Mouse (Mus musculus): ENCODE results near the gene Man1a2. TPM values are rescaled to one million over a fixed set of nuclear protein-coding genes. Genes with fewer than 3 reads are reported as not detected.

Man1a2 gene
- total RNA-seq, 2 experiments from 2014 or later: 49.2 to 62.5 TPM

DNA sequence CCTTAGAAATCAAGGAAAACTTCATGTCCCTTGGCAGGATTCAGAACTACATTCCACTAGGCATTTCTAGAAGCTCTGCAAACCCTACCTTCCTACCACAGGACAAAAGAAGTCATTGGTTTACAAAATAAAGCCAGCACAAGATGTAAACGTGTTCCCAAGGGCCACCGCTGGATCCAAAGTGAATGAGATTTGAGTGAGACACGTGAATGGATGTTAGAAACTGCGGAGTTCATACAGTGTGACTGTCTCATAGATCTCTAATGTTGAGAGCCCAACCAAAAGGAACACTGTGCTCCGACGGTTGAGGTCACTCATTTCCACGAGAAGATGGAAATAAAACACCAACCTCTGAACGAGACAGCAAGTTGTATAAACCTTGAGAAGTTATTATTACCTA, 1.5 kb upstream of the Man1a2 start:
- ATAC-seq (replicated peaks; ENCODE audit: low FRiP score, poor library complexity, severe bottlenecking): no peak

DNA sequence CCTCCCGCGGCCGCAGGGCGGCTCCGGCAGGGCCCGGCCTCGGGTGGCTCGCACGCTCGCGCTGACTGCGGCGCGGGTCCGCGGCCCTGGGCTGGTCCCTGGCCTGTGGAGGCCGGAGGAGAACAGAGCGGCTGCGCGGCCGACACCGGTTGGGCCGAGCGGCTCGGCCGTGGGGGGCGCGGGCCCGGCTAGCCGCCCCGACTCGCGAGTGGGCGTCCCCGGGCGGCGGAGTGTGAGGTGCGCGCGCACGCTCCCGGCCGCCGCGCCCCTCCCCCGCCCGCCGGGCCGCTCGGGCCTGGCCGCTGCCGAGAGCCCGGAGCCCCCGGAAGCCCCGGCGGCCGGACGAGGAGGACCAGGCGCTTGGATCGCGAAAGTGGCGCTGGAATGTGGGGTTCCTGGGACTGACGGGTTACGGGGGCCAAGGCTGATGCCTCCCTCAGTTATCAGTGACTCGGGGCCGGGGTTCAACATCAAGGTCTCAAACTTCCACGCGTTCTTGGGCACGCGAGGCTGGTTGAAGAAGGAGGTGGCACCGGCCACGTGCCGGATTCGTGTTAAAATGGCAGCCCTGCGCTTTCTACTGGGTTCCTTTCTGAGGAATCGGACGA, 564 bp upstream of the Man1a2 start:
- ATAC-seq (replicated peaks; ENCODE audit: low FRiP score, poor library complexity, severe bottlenecking): peak; percentile 32

- ATAC-seq (replicated peaks; ENCODE audit: low FRiP score, poor library complexity, severe bottlenecking): peak; percentile 37
Measured at GRCm38 (mm10) chr3:100684234-100684975, 898 bp downstream of the Man1a2 start.

DNA sequence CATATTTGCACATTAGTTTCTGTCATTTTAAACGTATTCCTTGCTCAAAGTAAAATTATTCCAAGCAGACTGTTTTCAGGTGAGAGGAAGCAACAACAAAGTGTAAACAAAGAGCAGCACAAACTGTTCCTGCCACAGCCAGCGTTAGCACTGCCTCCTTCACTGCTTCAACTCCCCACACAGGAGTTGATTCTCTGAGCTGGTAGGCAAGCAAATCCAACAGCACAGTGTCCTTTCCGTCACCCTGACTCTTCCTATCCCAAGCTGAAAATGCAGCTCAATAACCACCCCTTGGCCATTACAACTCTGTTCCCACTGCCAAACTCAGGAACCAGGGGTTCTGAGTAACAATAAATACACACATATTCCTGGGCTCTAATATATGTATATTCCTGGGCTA, 2.5 kb downstream of the Man1a2 start:
- no peak for ATAC-seq (replicated peaks; ENCODE audit: low FRiP score, poor library complexity, severe bottlenecking)

- ATAC-seq (replicated peaks; ENCODE audit: low FRiP score, poor library complexity, severe bottlenecking): no peak
Measured at GRCm38 (mm10) chr3:100682281-100682680, 3.0 kb downstream of the Man1a2 start.

GRCm38 (mm10) chr3:100681448-100682092, 3.7 kb downstream of the Man1a2 start:
- no peak for ATAC-seq (replicated peaks; ENCODE audit: low FRiP score, poor library complexity, severe bottlenecking)

DNA sequence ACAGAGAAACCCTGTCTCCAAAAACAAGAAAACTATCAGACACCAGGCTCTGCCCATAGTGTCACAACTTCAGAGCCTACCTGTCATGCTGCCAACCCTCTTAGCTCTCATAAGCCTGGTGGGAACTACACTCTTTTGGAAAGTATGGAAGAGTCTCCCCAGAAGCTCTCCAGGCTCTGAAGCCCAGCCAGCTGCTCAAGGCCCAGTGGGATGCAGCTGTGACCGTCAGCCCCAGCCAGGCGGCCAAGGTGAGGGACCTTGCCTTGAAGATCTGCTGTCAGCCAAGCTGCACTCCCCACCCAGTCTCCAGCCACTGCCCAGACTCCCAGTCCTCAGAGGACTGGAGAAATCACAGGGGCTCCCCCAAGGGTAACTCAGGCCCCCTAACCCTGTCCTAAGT, 5.1 kb downstream of the Man1a2 start:
- ATAC-seq (replicated peaks; ENCODE audit: low FRiP score, poor library complexity, severe bottlenecking): no peak

DNA sequence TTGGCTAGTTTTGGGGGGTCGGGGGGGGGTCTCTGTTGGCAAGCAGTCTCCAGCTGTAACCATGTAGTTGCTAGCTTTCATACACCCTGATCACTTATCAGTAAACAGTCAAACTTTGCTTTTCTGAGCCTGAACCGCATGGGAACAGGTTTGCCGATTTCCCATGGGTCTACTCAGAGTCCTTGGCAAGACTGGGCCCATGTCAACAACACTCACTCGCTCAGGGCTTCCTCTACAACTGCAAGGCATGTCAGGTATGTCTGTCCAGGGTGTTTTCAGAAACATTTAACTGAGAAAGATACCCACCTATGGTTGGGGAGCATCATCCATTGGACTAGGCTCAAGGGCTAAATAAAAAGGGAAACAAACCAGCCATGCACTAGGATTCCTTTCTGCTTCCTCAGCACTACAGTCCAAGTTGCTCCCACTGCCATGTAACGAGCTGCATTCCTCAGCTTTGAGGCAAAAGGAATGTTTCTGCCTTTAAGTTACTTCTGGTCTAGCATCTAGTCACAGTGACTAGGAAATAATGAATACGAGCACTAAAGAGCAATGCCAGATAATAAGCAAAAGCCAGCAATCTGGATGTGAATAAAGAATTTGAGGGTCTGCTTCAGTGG, 6.2 kb downstream of the Man1a2 start:
- no peak for ATAC-seq (replicated peaks; ENCODE audit: low FRiP score, poor library complexity, severe bottlenecking)

DNA sequence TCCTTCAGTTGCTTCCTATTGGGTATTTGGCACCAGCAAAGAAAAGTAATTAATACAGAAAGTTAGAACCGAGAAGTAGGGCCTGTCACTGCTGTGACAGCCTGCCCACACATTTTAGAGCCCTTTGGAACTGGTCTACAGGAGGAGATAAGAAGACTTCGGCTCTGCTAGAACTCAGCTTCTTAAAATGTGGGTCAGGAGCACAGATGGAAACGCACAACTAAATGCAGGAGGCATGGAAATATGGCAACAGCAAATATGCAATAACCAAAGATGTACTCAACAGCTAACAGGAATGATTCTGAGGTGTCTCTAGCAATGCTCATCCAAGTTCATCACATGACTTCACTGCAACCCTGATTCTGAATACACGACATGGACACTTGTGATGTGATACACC, 10.2 kb downstream of the Man1a2 start:
- no peak for ATAC-seq (replicated peaks; ENCODE audit: low FRiP score, poor library complexity, severe bottlenecking)

- ATAC-seq (replicated peaks; ENCODE audit: low FRiP score, poor library complexity, severe bottlenecking): no peak
Measured at GRCm38 (mm10) chr3:100670412-100670811, 14.9 kb downstream of the Man1a2 start.

DNA sequence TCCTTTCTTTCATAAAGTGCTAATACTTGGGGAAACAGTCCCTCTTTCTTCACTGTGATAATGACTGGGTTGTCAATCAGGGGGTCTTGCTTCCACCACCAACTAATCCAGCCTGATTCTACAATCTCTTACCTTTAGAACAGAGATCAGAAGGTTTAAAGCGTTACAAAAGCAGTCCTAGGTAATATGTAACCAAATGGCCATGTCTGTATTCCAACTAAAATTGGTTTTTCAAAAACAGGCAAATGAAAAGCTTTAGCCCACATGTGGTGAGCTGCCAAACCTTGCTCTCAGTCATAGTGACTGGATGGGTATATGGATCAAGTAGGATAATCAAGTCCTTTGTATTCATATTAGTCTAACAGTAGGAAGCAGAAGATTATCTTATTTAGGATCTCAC, 32.0 kb downstream of the Man1a2 start:
- no peak for ATAC-seq (replicated peaks; ENCODE audit: low FRiP score, poor library complexity, severe bottlenecking)

- ATAC-seq (replicated peaks; ENCODE audit: low FRiP score, poor library complexity, severe bottlenecking): no peak
Measured at GRCm38 (mm10) chr3:100641581-100641980, 43.7 kb downstream of the Man1a2 start.

DNA sequence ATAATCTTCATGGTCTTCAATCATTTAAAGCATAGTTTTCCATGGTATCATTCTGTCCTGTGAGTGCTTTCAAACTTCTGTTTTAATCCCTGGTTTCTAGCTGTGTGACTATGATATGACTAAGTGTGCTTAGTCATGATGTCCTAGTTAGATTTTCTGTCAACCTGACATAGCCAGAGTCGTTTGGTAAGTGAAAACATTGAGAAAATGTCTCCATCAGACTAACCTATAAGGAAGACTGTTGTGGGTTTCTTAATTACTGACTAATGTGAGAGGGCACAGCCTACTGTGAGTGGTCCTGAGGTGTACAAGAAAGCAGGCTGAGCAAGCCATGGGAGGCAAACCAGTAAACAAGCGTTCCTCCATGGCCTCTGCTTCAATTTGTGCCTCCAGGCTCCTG, 49.0 kb downstream of the Man1a2 start:
- no peak for ATAC-seq (replicated peaks; ENCODE audit: low FRiP score, poor library complexity, severe bottlenecking)

- no peak for ATAC-seq (replicated peaks; ENCODE audit: low FRiP score, poor library complexity, severe bottlenecking)
Measured at GRCm38 (mm10) chr3:100634821-100635220, 50.5 kb downstream of the Man1a2 start.

- no peak for ATAC-seq (replicated peaks; ENCODE audit: low FRiP score, poor library complexity, severe bottlenecking)
Measured at GRCm38 (mm10) chr3:100618511-100618910, 66.8 kb downstream of the Man1a2 start.

DNA sequence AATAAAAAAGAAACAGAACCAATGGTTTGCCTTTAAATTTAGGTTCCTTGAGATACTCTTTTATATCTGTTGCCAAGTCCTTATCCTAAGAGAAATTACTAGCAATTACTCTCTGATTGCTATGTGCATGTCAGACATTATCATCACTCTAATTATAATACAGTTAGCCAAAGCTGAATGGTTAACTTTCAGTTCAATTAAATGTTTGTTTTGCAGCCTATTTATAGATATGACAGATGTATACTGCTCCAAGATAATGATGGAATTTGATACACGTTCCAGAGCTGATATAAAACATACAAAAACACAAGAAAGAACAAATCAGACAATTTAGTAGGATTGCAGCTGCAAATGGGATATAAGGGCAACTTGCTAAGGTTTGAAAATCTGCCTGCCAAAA, 74.4 kb downstream of the Man1a2 start:
- no peak for ATAC-seq (replicated peaks; ENCODE audit: low FRiP score, poor library complexity, severe bottlenecking)

GRCm38 (mm10) chr3:100604539-100604938, 80.8 kb downstream of the Man1a2 start:
- no peak for ATAC-seq (replicated peaks; ENCODE audit: low FRiP score, poor library complexity, severe bottlenecking)

DNA sequence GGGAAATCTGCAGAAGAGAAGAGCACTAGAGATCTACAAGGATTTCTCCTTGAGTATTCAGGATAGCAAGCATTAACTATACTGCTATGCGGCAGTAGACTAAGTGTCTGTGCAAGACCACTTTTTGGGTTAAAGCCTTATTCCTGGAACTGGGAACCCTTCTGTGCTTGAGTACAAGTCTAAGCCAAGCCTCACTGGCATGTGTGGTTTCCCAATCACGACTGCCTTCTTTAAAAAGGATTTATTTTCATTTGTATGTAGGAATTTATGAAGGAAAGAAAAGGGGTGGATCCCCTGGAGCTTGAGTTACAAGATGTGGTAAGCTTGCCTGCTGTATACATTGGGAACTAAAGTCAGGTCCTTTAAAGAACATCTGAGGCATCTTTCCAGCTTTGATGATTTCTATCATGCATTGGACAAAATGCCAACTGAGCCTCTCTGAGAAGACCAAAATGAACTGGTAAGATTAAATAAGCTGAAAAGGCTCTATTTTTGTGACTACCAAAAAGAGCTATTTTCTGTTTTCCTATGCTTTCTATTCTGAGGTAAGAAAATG, 86.0 kb downstream of the Man1a2 start:
- ATAC-seq (replicated peaks; ENCODE audit: low FRiP score, poor library complexity, severe bottlenecking): no peak

GRCm38 (mm10) chr3:100591053-100591452, 94.2 kb downstream of the Man1a2 start:
- ATAC-seq (replicated peaks; ENCODE audit: low FRiP score, poor library complexity, severe bottlenecking): no peak

DNA sequence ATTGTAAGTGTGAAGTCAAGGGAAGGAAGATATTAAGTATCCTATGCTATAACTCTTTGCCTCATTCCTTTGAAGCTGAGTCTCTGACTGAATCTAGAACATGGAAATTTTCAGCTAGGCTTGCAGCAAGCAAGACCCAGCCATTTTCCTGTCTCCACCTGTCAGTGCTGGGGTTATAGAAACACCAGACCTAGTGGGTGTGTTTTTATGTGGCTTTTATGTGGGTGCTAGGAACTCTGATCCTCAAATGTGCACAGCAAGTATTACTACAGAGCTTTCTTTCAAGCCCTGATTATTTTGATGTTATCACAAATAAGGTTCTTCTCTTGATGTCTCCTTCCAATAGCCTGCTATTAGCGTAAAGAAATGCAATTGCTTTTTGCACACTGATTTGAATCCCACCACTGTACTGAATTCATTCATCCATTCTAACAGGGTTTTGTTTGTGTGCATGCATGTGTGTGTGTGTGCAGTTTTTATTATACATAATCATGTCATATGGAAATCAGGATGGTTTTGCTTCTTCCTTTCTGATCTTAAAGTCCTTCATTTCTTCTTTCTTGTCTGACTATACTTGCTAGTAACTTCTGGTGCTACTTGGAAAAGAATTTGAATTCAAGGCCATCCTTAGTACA, 102.5 kb downstream of the Man1a2 start:
- no peak for ATAC-seq (replicated peaks; ENCODE audit: low FRiP score, poor library complexity, severe bottlenecking)
